Mouse (Mus musculus) hindbrain, postnatal 0 days (tissue): ENCODE measurements around the gene Sh3bp2. TPM values are rescaled to one million over a fixed set of nuclear protein-coding genes. Genes with fewer than 3 reads are reported as not detected.

Experiments
- ATAC-seq: fragments of 200-750 bp; cut with Nextera tagmentation; 2 replicates; pipeline ENCODE4 v1.8.0; 2017; ENCODE audit warnings: mild to moderate bottlenecking, moderate TSS enrichment, moderate library complexity
- DNase-seq: peaks from one replicate; pipeline ENCODE4 v3.0.0-alpha.2; 2015; ENCODE audit warnings: low spot score
- H3K27ac ChIP-seq: fragments of 300-500 bp; sonication (generic); 2 replicates; pipeline ENCODE4 v1.5.1; 2014; ENCODE audit warnings: mild to moderate bottlenecking
- H3K27me3 ChIP-seq: fragments of 300-500 bp; sonication (generic); 2 replicates; pipeline ENCODE4 v1.6.1; 2014; ENCODE audit warnings: low read length, mixed read lengths; ENCODE audit not compliant: insufficient read depth
- H3K36me3 ChIP-seq: fragments of 300-500 bp; sonication (generic); 2 replicates; pipeline ENCODE4 v1.6.1; 2014; ENCODE audit warnings: low read length, mixed read lengths; ENCODE audit not compliant: insufficient read depth
- H3K4me1 ChIP-seq: fragments of 300-500 bp; sonication (generic); 2 replicates; pipeline ENCODE4 v1.6.1; 2014; ENCODE audit warnings: antibody characterized with exemption, low read length, mixed read lengths; ENCODE audit not compliant: insufficient read depth
- H3K4me2 ChIP-seq: fragments of 300-500 bp; sonication (generic); 2 replicates; pipeline ENCODE4 v1.6.1; 2014; ENCODE audit warnings: low read depth, mild to moderate bottlenecking, low read length, moderate library complexity, mixed read lengths
- H3K4me3 ChIP-seq: fragments of 300-500 bp; sonication (generic); 2 replicates; pipeline ENCODE4 v1.5.1; 2014; ENCODE audit warnings: low read length
- H3K9ac ChIP-seq: fragments of 300-500 bp; sonication (generic); replicated peaks from 2 replicates; pipeline ENCODE4 v1.6.1; 2014; ENCODE audit warnings: mild to moderate bottlenecking, low read length, moderate library complexity, mixed read lengths
- H3K9me3 ChIP-seq: fragments of 300-500 bp; sonication (generic); 2 replicates; pipeline ENCODE4 v1.6.1; 2016; ENCODE audit warnings: low read length, mixed read lengths
- CTCF ChIP-seq: IDR thresholded peaks from 2 replicates; pipeline ENCODE4 v1.5.1; 2016; ENCODE audit warnings: antibody characterized with exemption, control low read depth, low read depth
- WGBS: fragments of 180-500 bp; shearing (Covaris S2); extraction: QIAGEN DNeasy Blood & Tissue Kit; methylation state at CpG from one replicate; pipeline ENCODE4 v1.1.7; 2014; 5-methylcytosine and 5-hydroxymethylcytosine counted together
- polyA plus RNA-seq: library from polyadenylated mRNA; unstranded; fragments of >200 nt; fragmentation: Nextera tagmentation; extraction: Ambion mirVana; gene quantifications from 2 replicates; pipeline ENCODE4 v1.2.1, GENCODE M21; 2015
- total RNA-seq: library from RNA; depleted of rRNA; stranded (reverse); fragments of >200 nt; gene quantifications from 2 replicates; pipeline ENCODE4 v1.2.3, GENCODE M21; 2014

Gene Sh3bp2
- total and polyA plus RNA-seq, 2 experiments from 2014 or later: 14.1 to 29.8 TPM

DNA sequence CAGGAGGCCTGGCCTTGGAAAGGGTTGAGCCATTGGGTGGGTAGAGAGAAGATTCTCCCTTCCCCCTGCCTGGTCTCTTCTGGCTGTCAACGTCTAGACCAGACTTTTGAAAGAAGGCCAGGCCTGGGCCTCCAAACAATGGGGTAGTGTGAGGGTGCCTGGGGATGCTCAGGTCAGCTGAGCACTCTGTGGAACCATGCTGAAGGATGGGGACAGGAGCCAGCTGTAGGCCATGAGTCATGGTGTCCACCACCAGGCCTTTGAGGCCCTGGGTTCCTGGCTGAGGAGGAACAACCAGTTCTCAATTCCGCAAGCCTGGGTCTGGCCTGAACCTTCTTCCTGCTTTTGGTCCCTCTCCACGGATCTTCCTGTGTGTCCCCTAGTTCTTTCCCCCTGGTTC is 8.2 kb downstream of the Sh3bp2 start:
- 0 out of 2 replicates have a peak, but pooled peaks have one; percentile 39 for ATAC-seq
- Histone ChIP-seq H3K36me3 (no peaks in the 10 kb centered on the region), H3K27me3 (no peaks in the 10 kb centered on the region), H3K9me3 (no peaks in the 10 kb centered on the region), H3K4me1 (no peaks in the 10 kb centered on the region), H3K4me3 (no peak overlapping the region), H3K9ac (no peak overlapping the region), H3K4me2 (no peak overlapping the region), H3K27ac (no peak overlapping the region)
- DNase-seq: no peak
- no peak for TF ChIP-seq CTCF
- WGBS: 64% methylated on average over 3 of the region's 3 CpGs

DNA sequence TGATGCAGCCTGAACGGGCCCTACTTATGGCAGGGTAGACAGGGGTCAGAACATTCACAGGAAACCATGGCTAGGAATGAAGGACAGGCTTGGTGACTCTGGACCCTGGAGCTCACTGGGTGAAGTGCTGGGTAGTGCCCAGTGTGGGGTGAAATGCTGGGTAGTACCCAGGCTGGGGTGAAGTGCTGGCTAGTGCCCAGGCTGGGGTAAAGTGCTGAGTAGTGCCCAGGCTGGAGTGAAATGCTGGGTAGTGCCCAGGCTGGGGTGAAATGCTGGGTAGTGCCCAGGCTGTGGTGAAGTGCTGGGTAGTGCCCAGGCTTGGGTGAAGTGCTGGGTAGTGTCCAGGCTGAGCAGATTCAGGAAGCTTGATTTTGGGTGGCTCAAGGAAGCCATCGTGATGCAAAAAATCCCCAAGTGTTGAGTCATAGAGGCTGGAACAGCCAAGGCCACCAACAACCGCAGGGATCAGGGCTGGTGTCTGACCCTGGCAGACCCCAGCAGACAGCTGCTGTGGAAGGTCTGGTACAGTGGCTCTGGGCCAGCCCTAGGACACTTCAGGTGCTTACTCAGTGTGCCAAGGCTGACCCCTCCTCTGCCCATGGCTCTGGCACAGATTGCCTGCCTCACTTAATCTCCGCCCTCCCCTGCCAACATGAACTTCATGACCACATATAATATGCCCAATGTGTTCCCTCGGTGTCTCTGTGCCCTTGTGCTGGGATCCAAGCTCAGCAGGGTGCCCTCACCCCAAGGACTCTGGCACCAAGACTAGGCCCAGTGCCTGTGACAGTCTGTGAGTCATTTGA is 9.3 kb downstream of the Sh3bp2 start:
- 65% methylated on average over 5 of the region's 5 CpGs for WGBS
- Histone ChIP-seq H3K9me3 (no peaks in the 10 kb centered on the region), H3K4me2 (no peak overlapping the region), H3K27me3 (no peaks in the 10 kb centered on the region), H3K27ac (no peak overlapping the region), H3K36me3 (no peaks in the 10 kb centered on the region), H3K4me1 (no peaks in the 10 kb centered on the region), H3K4me3 (no peak overlapping the region), H3K9ac (no peak overlapping the region)
- peak; percentile 21; the same call in 1 of the 2 replicates for ATAC-seq
- TF ChIP-seq CTCF: no peak
- no peak for DNase-seq

DNA sequence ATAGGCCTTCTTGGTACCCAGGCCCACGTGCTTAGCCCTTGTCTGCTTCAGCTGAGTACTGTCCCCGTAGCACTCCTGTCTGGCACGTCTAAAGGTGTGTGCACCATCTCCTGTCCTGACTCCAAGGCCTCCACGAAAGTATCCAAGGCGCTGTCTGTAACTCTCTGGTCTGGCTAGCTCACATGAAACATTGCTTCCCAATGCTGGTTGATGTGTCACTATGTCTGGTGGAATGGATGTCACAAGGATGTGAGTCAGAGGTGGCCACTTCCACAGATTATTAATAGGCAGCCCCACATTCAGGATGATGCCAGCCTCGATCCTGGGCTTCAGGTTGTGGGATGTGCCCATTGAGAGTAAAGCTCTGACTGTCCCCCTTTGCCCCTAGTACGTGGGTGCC is 10.2 kb downstream of the Sh3bp2 start:
- Histone ChIP-seq H3K4me3 (no peak overlapping the region), H3K4me2 (no peak overlapping the region), H3K27ac (no peak overlapping the region), H3K9ac (no peak overlapping the region), H3K9me3 (no peaks in the 10 kb centered on the region), H3K4me1 (no peaks in the 10 kb centered on the region), H3K27me3 (no peaks in the 10 kb centered on the region), H3K36me3 (no peaks in the 10 kb centered on the region)
- ATAC-seq: no peak
- no peak for TF ChIP-seq CTCF
- no peak for DNase-seq
- WGBS: 84% methylated on average over 7 of the region's 7 CpGs

DNA sequence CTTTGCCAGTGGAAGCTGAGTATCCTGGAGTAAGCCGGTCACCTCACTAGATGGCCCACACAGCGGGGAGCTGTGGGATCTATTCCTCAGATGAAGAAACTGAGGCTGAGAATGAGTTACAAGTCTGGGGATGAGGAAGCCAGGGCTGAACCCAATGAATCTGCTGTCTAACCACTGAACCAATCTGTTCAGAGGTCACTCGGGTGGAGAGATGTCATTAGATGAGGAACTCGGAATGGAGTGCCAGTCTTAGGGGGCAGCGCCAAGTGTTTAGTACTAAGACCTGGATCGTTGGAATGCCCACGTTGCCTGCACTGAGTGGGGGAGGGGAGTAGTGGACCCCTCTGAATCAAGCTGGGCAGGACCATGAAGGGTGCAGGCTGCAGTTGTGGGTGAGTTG is 12.4 kb downstream of the Sh3bp2 start:
- Histone ChIP-seq H3K9ac (no peak overlapping the region), H3K9me3 (no peaks in the 10 kb centered on the region), H3K4me2 (no peak overlapping the region), H3K4me3 (no peak overlapping the region), H3K4me1 (no peaks in the 10 kb centered on the region), H3K27me3 (no peaks in the 10 kb centered on the region), H3K36me3 (no peaks in the 10 kb centered on the region), H3K27ac (no peak overlapping the region)
- TF ChIP-seq CTCF: no peak
- 79% methylated on average over 7 of the region's 7 CpGs for WGBS
- DNase-seq (no peak), ATAC-seq (no peak)

DNA sequence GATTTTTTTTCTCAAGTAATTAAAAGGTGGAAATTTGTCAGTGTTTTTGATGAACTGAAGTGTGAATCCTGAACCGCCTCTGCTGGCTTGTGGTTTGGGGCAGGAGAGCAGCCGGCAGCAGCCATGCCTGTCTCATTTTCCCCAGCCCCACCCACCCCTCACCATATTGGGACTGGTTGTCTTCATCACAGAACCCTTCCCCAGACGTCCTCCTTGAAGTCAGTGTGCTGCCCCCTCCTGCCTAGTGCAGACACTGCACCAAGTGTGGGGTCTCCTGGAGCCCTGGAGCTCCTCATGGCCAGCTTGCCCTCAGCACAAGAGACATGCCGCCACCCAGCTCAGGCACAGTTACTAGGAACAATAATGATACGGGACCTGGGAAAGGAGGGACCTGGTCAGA is 12.9 kb downstream of the Sh3bp2 start:
- no peaks in the 10 kb centered on the region for H3K27me3 ChIP-seq
- H3K4me2 ChIP-seq: no peak overlapping the region
- H3K9me3 ChIP-seq: no peaks in the 10 kb centered on the region
- peak; percentile 41 for TF ChIP-seq CTCF
- H3K27ac ChIP-seq: no peak overlapping the region
- 41% methylated on average over 5 of the region's 5 CpGs for WGBS
- ATAC-seq: no peak
- H3K36me3 ChIP-seq: no peaks in the 10 kb centered on the region
- DNase-seq: peak; percentile 5
- no peak overlapping the region for H3K4me3 ChIP-seq
- no peak overlapping the region for H3K9ac ChIP-seq
- H3K4me1 ChIP-seq: no peaks in the 10 kb centered on the region

DNA sequence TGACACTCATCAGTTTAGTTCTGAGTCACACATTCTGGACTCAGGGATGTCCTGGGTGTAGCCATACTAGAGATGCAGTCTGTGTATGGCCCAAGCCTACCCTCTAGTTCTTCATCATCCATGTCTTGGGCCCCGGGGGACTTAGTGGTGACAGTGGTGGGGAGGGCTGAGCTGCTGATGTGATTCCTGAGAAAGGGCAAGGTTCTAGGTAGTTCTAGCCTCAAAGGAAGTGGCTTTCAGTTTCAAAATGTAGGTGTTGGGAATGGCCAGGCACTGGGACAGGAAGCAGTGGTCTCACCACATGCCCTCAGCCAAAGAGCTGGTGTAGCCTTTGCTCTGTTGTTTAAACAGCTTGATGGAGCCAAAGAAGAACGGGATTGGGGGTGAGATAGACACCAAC is 13.5 kb downstream of the Sh3bp2 start:
- WGBS: 96% methylated on average over 2 of the region's 2 CpGs
- H3K9me3 ChIP-seq: no peaks in the 10 kb centered on the region
- H3K36me3 ChIP-seq: no peaks in the 10 kb centered on the region
- no peak overlapping the region for H3K4me2 ChIP-seq
- DNase-seq (no peak), ATAC-seq (no peak)
- no peak overlapping the region for H3K9ac ChIP-seq
- no peaks in the 10 kb centered on the region for H3K27me3 ChIP-seq
- H3K27ac ChIP-seq: no peak overlapping the region
- TF ChIP-seq CTCF: no peak
- H3K4me3 ChIP-seq: no peak overlapping the region
- no peaks in the 10 kb centered on the region for H3K4me1 ChIP-seq

DNA sequence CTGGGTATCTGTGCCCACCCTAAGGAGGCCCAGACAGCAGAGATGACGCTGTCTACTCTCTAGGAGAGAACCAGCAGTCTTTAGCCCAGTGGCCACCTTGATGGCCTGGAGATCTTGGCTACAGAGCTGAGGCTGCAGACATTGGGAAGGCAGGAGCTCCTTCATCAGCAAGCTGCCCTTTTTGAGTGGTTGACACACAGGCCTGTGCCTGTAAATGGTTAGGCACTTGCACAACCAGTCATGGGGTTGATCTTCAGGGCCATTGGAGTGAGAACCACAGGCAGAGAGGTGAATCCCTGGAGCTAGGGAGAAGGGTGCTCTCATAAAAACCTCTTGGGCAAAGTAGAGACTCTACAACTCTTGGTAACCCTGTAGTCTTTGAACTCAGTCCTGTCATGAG is 16.5 kb downstream of the Sh3bp2 start:
- no peaks in the 10 kb centered on the region for H3K27me3 ChIP-seq
- DNase-seq (no peak), ATAC-seq (no peak)
- H3K4me3 ChIP-seq: no peak overlapping the region
- H3K4me2 ChIP-seq: no peak overlapping the region
- no peaks in the 10 kb centered on the region for H3K36me3 ChIP-seq
- TF ChIP-seq CTCF: no peak
- no peaks in the 10 kb centered on the region for H3K4me1 ChIP-seq
- no peak overlapping the region for H3K27ac ChIP-seq
- 60% methylated on average over 1 of the region's 1 CpGs for WGBS
- H3K9me3 ChIP-seq: no peaks in the 10 kb centered on the region
- H3K9ac ChIP-seq: no peak overlapping the region
